Mouse (Mus musculus) adrenal gland, adult 18-20 months (tissue): ENCODE data around the gene Mthfr. TPM values are rescaled to one million over a fixed set of nuclear protein-coding genes. Genes with fewer than 3 reads are reported as not detected.

Experiments used
- DNase-seq, 2 experiments: peaks; one replicate each; pipeline ENCODE4 v3.0.0; 2021 to 2022; ENCODE audit warnings: low spot score in 2 of 2
- total RNA-seq, 2 experiments: library from RNA; stranded (reverse); gene quantifications; 1 replicate in 1 of 2; 2 replicates in 1 of 2; pipeline ENCODE4 v1.2.3; 2021

The Mthfr gene
- total RNA-seq, 2 experiments from 2014 or later, result 33.8 to 37.7 TPM

DNA sequence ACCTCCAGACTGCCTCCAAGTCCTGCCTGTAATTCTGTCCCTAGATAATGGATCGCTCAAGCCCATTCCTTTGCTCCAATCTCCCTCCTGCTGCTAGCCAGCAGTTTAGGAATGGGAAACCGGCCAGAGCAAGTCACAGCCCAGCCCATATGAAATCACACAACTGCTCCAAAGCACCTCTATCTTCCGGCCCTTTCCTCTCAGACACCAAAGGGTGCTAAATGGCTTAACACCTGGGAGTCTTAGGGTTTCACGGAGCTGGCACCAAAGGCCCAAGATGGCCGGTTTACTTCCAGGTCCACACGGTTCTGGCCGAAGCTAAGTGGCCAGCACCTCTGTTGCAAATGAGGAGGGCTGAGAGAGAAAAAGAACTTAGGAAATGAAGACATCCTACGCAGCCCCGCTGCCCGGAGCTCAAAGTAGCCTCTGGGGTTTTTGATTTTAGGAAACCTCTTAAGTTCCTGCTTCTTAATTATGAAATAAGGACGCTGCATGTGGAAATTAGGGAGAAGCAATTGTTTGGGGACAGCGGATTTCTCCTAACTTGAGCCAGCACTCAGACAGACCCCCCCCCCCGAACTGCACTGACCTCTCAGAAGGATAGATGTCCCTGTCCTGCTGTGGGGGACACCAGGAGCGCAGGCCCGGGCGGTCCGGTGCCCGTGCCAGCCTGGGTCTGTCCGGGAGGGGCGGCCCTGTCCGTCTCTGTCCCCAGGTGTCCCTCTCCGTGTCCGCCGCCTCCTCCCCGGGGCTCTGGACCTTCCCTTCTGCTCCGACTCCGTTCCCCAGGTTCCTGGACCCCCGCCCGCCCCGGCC lies 48.4 kb downstream of the Mthfr start:
- DNase-seq, result peak in 1 of 2 experiments; percentile 44

DNA sequence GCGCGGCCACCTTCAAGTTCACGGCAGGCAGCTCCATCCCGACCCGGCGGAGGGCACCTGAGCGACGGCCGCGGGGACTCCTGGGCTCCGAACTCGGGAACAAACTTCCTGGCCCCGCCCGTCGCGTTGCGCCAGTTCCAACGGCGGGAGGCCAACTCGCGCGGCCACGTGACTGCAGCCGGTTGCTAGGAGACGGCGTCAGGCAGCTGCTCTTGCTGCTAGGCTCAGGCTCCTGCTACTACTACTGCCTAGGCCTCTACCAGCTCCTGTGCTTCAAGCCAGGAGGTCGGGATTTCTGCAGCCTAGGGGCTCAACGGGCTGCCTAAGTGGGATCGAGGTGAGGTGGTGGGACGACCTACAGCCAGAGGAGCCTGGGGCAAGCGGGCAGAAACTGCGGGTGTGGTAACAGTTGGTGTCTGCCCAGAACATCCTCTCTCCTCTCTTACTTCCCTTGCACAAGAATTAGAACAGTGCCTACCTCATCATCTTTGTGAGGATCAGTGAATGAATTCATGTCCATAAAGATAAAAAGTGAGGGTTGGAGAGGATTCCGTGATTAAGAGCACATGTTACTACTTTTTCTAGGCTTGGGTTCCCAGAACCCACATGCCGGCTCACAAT lies 49.1 kb downstream of the Mthfr start, which contains the start of gene Agtrap:
Agtrap (minus strand) TSS at position 125 of the 621 bp plus-strand sequence.
- DNase-seq, result peak; percentile 92 to 94

DNA sequence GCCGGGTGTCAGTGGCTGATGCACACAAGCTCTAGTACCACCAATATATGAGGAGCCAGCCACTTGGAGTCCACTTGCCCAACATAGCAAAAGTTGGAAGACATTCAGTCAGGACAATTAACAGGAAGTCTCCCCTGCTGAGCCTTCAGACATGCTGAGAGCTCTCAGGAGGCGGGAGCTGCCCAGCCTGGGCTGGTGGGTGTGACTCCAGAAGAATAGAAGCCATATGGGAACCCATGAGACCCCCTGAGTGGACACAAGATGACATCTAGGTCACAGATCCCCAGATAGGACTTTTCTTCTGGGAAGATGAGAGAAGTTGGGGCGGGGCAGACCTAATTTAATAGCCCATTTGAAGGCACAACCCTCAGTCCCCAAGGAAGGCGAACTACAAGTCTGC lies 50.3 kb downstream of the Mthfr start:
- no peak for DNase-seq

DNA sequence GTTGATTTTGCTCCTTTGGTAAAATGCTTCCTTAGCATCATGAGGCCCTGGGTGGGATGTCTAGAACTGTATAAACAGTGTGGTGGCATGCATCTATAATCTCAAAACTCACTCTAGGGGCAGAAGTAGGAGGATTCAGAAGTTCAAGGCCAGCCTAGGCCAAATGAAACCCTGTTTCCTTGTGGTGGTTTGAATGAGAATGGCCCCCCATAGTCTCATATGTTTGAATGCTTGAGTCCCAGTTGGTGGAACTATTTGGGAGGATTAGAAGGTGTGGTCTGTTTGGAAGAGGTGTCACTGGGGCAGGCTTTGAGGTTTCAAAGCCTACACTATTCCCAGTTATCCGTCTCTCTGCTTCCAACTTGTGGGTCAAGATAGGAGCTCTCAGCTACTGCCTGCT lies 52.3 kb downstream of the Mthfr start:
- no peak for DNase-seq

DNA sequence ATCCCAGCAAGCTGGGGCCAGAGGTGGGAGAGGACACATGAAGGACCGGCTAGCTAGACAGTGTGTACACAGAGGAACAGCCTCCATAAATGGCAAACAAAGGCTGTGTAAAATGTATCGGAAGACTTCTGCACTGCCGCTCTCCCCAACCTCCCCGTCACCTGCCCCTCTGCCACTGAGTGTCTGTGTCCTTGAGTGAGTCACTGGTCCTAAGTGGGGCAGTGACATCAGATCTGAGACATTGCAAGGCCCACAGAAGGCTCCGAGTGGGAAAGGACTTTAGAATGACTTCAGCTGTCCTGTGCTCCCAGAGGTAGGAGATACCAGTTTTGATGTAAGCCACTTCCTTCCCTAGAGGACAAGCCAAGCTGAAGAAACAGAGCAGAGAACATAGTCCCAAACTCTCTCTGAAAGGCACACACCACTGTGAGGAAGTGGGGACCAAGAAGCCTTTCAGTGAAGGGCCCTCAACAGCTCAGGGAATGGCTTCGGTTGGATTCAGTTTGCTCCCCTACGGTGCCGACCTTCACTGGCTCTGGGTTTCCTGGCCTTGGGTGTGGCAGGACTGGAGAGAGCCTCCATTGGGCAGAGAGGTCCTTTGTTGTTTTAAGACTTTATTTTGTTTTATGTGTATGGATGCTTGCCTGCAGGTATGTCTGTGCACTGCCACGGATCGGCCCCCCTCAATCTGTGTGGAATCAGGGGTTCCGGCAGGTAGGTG lies 53.8 kb downstream of the Mthfr start:
- peak in 1 of 2 experiments; percentile 37 for DNase-seq

DNA sequence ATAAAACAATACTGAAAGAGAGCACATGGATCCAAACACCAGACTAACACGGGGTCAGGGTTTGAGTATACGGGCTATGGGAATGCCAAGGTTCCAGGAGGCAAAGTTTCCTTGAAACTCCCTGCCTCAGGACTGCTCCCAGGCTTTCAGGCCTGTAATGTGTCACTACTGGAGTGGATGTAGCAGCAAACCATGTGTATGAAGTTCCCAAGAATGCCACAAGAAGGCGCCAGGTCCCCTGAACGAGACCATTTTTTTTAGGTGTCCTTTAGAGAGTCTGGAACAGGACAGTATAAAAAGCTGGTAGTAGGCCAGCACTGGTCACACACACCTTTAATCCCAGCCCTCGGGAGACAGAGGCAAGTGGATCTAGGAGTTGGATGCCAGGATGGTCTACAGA lies 55.3 kb downstream of the Mthfr start:
- no peak for DNase-seq

DNA sequence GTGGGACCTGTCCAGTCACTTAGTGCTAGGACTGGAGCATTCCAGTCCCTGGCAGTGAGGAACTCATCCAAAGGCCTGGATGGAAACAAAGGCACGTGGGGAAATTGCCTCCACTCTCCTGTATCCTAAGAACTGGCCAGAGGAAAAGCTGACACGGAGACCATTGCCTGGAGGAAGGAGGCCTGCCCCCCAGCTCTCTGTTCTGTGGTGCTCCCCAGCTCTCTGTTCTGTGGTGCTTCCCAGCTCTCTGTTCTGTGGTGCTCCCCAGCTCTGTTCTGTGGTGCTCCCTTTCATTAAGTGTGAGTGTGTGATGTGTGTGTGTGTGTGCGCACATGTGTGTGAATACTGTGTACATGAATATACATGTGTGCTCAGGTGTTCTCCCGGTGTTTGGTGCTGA lies 56.2 kb downstream of the Mthfr start:
- DNase-seq, result no peak

DNA sequence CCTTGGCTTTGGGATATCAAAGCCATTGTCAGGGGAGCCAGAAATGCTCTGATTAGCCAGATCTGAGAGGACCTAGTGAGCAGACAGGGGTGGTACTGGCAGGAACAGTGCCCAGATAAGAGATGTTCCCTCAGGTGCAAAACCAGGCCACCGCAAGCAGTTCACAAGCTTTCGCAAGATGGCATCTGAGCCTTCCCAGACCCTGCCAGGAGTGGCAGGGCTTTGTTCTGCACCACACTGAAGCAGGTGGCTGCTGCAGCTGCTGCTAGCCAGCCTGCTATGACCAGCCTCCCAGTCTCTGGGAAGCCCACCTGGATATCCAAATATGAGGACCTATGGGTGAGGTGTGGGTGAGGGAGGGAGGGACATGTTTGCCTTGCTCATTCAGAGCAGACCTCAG lies 59.1 kb downstream of the Mthfr start:
- no peak for DNase-seq

DNA sequence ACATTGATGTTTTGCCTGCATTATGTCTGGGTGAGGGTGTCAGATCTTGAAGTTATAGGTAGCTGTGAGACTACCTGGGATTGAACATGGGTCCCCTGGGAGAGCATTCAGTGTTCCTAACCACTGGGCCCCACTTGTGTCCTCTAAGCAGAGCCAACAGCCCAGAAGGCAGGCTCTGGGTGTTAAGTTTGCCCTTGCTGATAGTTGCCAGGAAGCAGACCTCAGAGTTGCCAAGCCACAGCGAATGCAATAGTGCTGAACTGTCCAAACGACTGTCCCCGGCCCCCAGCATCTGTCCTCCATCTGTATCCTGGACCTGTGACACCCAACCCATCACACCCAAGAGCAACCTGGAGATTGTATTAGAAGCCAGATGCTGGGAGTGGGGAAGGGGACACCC lies 59.8 kb downstream of the Mthfr start:
- DNase-seq, result no peak

DNA sequence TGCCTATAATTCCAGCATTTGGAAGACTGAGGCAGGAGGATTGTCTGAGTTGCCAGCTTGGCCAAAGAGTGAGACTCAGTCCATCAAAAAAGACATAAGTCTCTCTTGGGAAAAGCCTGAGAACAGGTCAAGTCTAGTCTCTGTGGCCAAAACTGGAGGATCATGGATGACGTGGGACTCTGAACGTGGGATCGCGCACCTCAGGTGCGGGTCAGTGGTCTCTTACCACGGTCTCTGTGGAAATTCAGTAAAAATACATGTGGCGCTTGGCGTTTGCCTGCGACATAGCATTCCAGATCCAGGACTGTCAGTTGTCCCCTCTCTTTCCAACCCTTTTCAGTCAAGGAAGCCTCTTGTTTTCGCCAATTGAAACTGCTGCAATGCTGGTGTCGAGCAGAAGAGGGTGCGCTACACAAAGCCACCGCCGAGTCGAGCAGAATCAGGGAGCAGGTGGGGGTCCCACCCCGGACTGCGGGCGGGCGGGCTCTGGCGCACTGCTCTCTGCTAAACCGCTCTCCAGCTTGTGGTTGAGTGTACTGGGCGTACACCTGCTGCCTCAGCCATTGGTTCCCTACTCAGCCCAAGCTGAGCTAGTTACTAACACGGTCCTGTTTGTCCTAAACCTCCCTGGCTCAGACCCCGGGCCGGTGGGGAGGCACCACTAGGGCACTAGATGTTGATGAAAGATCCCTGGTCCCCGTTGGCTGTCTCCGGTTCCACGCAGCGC lies 63.1 kb downstream of the Mthfr start:
- DNase-seq, result peak; percentile 57

DNA sequence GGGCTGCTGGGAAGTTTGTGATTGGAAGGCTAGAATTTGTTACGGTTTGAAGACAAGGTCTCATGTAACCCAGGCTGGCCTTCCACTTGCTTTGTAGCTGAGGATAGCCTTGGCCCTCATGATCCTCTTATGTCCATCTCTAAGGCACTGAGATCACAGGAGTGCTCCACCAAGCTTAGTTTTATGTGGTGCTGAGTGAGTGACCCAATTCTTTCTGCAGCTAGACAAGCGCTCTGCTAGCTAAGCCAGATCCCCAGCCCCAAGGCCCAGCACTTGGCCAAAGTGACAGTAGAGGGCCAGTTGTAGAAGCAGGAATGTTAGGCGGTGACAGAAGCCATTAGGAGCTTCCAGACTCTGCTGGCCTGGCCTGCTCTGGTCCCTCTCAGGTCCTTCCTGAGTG lies 65.3 kb downstream of the Mthfr start:
- no peak for DNase-seq

DNA sequence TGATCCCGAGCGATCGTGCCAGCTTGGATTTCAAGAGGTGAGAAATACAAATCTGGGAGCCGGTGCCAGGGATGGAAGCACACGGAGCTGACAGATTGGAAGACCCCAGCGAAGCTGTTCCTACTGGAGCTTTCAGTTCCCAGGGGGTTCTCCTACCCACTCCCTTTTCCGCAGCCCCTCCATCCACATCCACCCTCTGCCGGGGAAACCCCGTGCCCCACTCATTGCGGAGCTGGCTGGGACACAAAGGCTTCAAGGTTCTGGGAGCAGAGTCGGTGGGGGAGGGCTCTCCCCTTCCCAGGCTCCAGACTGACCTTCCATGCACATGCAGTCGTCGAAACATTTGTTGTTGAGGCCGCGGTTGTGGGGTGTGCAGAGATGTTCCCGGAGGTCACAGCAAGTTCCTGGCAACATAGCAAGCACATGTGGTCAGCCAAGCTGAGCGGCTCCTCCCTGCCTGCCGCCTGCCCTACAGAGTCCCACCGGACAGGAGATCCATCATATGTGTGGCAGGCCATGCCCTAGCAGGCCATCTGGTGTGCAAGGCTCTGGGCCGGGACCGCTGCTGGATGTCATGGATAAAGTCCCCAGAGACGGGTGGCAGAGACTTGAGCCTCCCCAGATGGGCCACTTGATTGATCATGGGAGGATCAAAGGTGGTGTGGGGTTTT lies 68.9 kb downstream of the Mthfr start:
- DNase-seq, result no peak

DNA sequence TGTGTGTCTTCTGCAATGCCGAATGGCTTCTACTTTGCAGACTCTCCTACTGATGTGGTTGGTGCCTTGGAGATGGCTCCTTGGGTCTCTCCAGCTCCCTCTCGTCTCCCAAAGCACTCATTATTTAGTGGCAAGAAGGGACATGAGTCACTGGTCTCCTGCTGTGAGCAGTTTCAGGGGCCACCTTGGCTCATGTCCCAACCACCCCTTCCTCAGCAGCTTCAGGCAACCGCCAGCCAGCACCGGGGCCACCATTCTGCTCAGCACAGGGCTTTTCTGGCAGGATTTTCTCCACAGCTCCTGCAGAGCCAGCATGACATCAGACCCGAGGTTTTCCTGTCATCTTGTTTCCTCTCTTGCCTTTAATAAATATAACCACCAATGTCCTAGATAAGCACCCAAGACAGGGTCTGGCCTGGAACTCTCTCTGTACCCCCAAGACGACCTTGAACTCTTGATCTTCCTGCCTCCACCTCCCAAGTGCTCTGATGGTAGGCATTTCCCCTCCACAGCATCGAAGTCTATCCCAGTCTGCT lies 69.8 kb downstream of the Mthfr start:
- no peak for DNase-seq

Other genes starting within 250 kb of the Mthfr start
- 1 to 10 TPM; 2.0 to 4.6 TPM for gene Zfp984, start 229.3 kb upstream of the Mthfr start, total RNA-seq
- gene Zfp933, start 190.7 kb upstream of the Mthfr start, total RNA-seq, result 10 to 100 TPM; 20.8 to 38.3 TPM
- gene Miip, start 170.3 kb upstream of the Mthfr start, total RNA-seq, result 10 to 100 TPM; 13.9 to 17.5 TPM
- gene Fv1, start 170.1 kb upstream of the Mthfr start, total RNA-seq, result 10 to 100 TPM; 10.3 to 10.6 TPM
- 100 to 1,000 TPM; 187 to 211 TPM for gene Mfn2, start 134.4 kb upstream of the Mthfr start, total RNA-seq
- gene Plod1, start 102.3 kb upstream of the Mthfr start, total RNA-seq, result 10 to 100 TPM; 38.1 to 54.7 TPM
- 10 to 100 TPM; 44.1 to 48.0 TPM for gene 2510039O18Rik, start 98.2 kb upstream of the Mthfr start, total RNA-seq
- gene Nppb, start 53.3 kb upstream of the Mthfr start, total RNA-seq, result under 1 TPM in 1 of 2 experiments, not detected in 1; 0.42 TPM
- gene Nppa, start 38.4 kb upstream of the Mthfr start, total RNA-seq, result not detected
- 10 to 100 TPM; 11.2 to 13.8 TPM for gene Clcn6, start 256 bp upstream of the Mthfr start, total RNA-seq
- 10 to 100 TPM; 54.8 to 85.8 TPM for gene Agtrap, start 49.0 kb downstream of the Mthfr start, total RNA-seq
- gene Mad2l2, start 91.3 kb downstream of the Mthfr start, total RNA-seq, result 10 to 100 TPM; 20.2 to 21.6 TPM
- gene Draxin, start 91.6 kb downstream of the Mthfr start, total RNA-seq, result under 1 TPM in 1 of 2 experiments, not detected in 1; 0.07 TPM
- gene Fbxo6, start 113.1 kb downstream of the Mthfr start, total RNA-seq, result 10 to 100 TPM; 38.1 to 46.5 TPM
- gene Fbxo44, start 121.4 kb downstream of the Mthfr start, total RNA-seq, result 10 to 100 TPM; 14.1 to 21.4 TPM
- 1 to 10 TPM; 6.7 to 9.9 TPM for gene Fbxo2, start 121.5 kb downstream of the Mthfr start, total RNA-seq
- gene Disp3, start 248.9 kb downstream of the Mthfr start, total RNA-seq, result 1 to 10 TPM in 1 of 2 experiments, under 1 TPM in 1; 0.10 to 1.3 TPM